Mouse (Mus musculus): ENCODE results near the gene Rfc2. TPM values are rescaled to one million over a fixed set of nuclear protein-coding genes. Genes with fewer than 3 reads are reported as not detected.
"Not testable (repeated sequence)": the region's sequence is repeated elsewhere in the genome, so short reads cannot be mapped to it uniquely, and the experiment has no call there.

Gene Rfc2
- polyA plus RNA-seq, 1 experiment from 2014 or later: 174 TPM

DNA sequence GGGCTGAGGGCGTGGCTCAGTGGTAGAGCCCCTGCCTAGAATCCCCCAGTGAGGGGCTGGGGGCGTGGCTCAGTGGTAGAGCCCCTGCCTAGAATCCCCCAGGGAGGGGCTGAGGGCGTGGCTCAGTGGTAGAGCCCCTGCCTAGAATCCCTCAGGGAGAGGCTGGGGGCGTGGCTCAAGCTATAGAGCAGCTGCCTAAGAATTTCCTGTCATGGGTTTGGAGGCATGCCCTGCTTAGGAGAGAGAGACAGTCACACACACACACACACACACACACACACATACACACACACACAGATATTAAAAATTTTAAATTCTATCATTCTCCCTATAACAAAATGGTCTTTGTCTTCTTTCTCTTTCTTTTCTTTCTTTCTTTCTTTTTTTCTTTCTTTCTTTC lies 67.8 kb downstream of the Rfc2 start:
- H3K27ac ChIP-seq; H3K9me3 ChIP-seq (ENCODE audit: control insufficient read depth, low read length); H3K27me3 ChIP-seq (ENCODE audit: control insufficient read depth, insufficient read depth, low read length); H3K4me1 ChIP-seq (replicated peaks; ENCODE audit: control insufficient read depth, insufficient read depth, low read length); H3K4me2 ChIP-seq (replicated peaks); DNase-seq (ENCODE audit: low spot score); ATAC-seq (ENCODE audit: low FRiP score); H3K36me3 ChIP-seq (replicated peaks; ENCODE audit: control insufficient read depth, insufficient read depth); H3K9ac ChIP-seq; H3K4me3 ChIP-seq (replicated peaks; ENCODE audit: low read length): not testable (repeated sequence)
- WGBS: 77% methylated on average over 3 of the region's 4 CpGs

- 50% methylated on average over 5 of the region's 5 CpGs for WGBS
- no peak overlapping the region for H3K9ac ChIP-seq
- no peaks in the 10 kb centered on the region for H3K27me3 ChIP-seq (ENCODE audit: control insufficient read depth, insufficient read depth, low read length)
Observed at GRCm38 (mm10) chr5:134650926-134651325, 69.8 kb downstream of the Rfc2 start.

More at GRCm38 (mm10) chr5:134650926-134651325, 69.8 kb downstream of the Rfc2 start:
- Histone ChIP-seq H3K27ac (no peak overlapping the region), H3K9me3 (ENCODE audit: control insufficient read depth, low read length) (no peaks in the 10 kb centered on the region), H3K4me2 (replicated peaks) (no peak overlapping the region), H3K4me3 (replicated peaks; ENCODE audit: low read length) (no peak overlapping the region), H3K36me3 (replicated peaks; ENCODE audit: control insufficient read depth, insufficient read depth) (0 out of 2 replicates have a peak, but pooled peaks cover under 1% of the 10 kb centered on the region), H3K4me1 (replicated peaks; ENCODE audit: control insufficient read depth, insufficient read depth, low read length) (no peaks in the 10 kb centered on the region)
- no peak for ATAC-seq (ENCODE audit: low FRiP score)
- DNase-seq (ENCODE audit: low spot score): no peak

Small RNAs within 50 kb of the gene (microRNA-seq; reads per million reads assigned to microRNA genes)
- gene Mir7228: not detected

Other genes with a start within 250 kb of the Rfc2 start
- 57.1 and 57.3 TPM in 2 replicates for gene Gtf2ird1, start 124.7 kb upstream of the Rfc2 start, polyA plus RNA-seq (2014; fragmentation: Nextera tagmentation; extraction: Ambion mirVana)
- gene Clip2, start 28.9 kb upstream of the Rfc2 start, polyA plus RNA-seq (2014; fragmentation: Nextera tagmentation; extraction: Ambion mirVana): 16.3 and 16.8 TPM in 2 replicates
- 0.25 and 0.39 TPM in 2 replicates for gene Syna, start 21.2 kb upstream of the Rfc2 start, polyA plus RNA-seq (2014; fragmentation: Nextera tagmentation; extraction: Ambion mirVana)
- 1.1 and 1.5 TPM in 2 replicates for gene Lat2, start 33.7 kb downstream of the Rfc2 start, polyA plus RNA-seq (2014; fragmentation: Nextera tagmentation; extraction: Ambion mirVana)
- 329 and 343 TPM in 2 replicates for gene Eif4h, start 58.1 kb downstream of the Rfc2 start, polyA plus RNA-seq (2014; fragmentation: Nextera tagmentation; extraction: Ambion mirVana)
- 25.5 and 26.4 TPM in 2 replicates for gene Limk1, start 107.2 kb downstream of the Rfc2 start, polyA plus RNA-seq (2014; fragmentation: Nextera tagmentation; extraction: Ambion mirVana)
- gene Eln, start 166.0 kb downstream of the Rfc2 start, polyA plus RNA-seq (2014; fragmentation: Nextera tagmentation; extraction: Ambion mirVana): 17.9 and 21.4 TPM in 2 replicates